Mouse (Mus musculus): ENCODE data around the gene Polh.

DNA sequence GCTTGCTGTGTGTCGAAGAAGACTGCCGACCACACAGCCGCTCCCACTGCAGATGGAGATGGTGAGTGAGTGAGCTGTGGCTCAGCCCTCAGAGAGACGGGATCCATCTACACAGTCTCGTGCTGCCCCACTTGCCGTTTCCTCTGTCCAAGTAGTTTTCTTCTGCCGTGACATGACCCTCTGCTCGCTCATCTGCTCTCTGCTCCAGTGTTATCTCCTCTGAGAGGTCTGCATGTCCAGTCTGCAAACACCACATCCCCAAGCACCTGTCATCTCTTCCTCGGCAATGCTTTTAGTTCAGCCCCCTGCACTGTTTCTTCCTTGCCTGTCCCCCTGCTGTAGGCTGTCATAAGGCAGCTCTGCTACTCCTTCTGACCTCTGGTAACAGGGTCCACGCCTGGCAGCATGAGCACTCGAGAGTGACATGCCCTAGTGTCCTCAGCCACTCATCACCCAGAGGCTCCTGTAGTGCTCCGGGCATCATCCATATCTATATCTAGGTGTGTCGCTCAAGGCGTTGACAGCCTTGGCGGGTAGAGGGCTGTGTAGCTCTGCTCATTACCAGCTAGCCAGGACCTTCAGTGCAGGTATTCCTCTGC, 37.2 kb upstream of the Polh start:
- TF ChIP-seq CTCF (IDR thresholded peaks at IDR 0.05; ENCODE audit: borderline replicate concordance, control insufficient read depth, extremely low read depth, insufficient read depth, low read length, poor library complexity) (no peak), POLR2A (IDR thresholded peaks at IDR 0.05; ENCODE audit: control insufficient read depth, extremely low read depth, insufficient read depth, low read length, poor library complexity) (no peak)

All from thymus, adult 2 months (tissue).